Mouse (Mus musculus): Measurements from ENCODE around the gene Vps72.
A peak's percentile ranks its signal among the peaks of the same experiment; 100 is the strongest.
"Not testable (repeated sequence)": the region's sequence is repeated elsewhere in the genome, so short reads cannot be mapped to it uniquely, and the experiment has no call there.

Gene Vps72

DNA sequence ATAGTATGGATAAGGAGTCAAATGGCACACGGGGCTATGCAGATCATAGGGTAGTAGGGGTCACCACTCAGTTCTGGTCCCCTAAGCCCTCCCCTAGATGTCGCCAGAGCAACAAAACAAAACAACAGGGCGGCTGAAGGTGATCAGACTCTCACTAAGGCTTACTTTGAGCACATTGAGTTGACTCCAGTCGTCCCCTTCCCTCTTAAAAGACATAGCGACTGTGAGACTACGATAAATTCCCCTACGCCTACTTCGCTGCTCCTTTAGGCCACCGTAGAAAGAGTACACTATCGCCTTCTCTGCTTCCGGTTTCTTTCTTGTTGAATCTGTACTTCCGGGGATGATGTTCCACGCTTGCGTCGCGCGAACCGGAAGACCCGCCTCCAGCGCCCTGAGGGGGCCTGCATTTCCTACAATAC, 22.9 kb downstream of the Vps72 start, which contains the start of the genes Scnm1 and Lysmd1:
Gene Scnm1, minus strand, starts transcription at position 332 of the 422 bp plus-strand sequence.
Gene Lysmd1, plus strand, starts transcription at position 409 of the 422 bp plus-strand sequence.
- peak; percentile 39 for DNase-seq (ENCODE audit: low spot score)

DNA sequence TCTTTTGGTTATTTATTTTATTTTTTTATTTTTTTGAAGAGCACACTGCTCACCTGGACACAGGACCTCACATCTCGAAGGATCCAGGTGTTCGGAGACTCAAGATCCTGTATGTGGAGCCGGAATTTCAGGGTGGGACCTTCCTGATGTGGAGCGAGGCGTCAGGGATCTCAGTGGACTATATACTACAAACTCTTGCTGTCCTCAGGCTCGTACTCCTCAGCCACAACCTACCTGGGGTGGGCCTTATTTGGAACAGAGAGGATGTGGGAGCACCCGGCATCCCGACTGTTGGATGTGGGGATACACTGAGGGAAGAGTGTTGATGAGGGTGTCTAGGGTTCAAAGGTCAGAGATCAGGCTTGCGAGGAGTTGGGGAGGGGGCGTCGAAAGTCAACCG, 23.3 kb downstream of the Vps72 start:
- DNase-seq (ENCODE audit: low spot score): not testable (repeated sequence)

DNA sequence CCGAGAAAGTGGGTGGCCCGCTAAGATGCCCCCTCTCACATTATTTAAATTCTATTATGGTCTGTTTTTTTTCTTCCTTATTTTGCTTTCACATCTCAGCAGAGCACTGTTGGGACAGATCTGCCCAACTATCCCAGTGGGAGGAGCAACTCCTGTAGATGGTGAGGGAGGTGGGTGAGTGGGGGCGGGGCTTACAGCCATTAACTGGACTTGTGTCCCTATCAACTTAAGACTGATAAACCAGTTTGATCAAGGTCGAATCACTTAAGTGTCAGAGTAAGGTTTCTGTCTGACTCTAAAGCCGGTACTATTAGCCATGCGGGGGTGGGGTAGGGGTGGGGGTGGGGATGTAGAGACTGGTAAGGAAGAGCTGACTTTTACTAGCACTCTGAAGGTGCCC, 24.2 kb downstream of the Vps72 start:
- DNase-seq (ENCODE audit: low spot score): no peak

DNA sequence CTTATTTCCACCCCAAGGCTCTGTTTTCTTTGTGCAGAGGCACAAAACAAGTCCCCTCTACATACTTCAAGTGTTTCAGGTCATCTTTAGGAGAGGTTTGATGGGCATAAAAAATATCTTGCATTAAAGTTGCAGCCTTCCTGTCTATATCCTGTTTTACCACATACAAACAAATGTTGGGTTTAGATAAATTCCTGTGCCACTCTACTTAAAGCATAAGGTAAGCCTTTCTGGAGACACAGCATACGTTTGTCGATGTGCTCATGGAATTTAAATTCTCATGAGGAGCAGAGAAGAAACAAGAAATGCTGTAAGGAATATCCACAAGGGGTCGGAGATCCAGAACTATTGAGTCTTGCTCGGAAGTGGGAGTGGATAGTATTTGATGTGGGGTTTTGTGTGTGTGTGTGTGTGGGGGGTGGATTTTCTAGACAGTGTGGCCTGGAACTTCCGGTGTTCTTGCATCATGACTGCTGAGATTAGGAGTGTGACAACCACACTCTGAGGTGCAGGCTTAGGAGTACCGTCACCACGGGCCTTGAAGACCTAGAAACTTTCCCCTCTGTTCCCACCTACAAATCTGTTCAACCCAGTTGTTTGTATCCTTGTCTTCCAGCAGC, 24.7 kb downstream of the Vps72 start:
- DNase-seq (ENCODE audit: low spot score): no peak

DNA sequence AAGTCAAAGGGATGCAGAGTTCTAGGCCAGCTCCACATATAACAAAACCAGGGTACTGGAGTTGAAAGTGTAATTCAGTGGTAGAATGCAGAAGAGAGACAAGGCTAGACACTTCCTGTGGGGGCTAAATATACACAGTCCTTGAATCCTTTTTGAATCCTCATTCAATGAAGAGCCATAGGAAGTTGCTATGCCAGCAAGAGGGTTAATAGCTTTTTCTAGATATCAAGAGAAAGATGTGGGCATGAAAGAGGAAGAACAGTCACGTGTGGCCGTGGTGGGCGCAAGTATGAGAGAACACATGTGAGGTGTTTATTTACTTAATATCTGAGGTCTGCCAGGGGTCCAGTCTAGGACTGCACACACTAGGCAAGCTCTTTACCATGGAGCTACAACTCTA, 25.5 kb downstream of the Vps72 start:
- no peak for DNase-seq (ENCODE audit: low spot score)

DNA sequence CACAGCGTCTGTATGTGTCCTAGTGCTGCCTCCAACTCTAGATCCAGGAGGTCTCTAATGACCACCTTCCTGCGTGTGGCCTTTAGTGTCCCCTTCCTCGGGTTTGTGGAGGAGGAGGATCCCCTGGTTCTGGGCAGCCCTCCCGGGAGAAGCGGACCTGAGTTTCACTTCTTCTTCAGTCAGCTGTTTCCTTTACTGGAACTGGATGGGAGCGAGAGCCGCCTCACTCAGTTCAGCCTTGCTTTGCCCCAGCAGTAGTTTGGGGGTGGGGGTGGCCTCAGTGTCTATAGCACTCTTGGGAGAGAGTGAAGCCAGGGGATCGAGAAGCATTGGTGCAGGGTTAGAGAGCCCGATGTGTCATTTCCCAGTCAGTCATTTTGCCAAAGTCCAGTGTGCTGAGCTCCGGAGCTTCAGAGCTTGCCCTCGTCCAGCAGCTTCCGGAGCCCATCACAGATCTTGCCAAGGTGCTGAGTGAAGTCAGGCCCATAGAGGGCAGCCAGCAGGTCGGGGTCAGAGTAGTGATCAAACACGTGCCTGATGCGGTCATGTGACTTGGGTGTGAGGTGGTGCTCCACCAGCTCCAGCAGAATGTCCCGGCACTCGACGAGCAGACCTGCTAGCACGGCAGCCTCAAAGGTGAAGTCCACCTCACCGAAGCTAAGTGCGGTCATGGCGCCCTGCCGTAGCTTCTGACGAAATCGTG, 28.9 kb downstream of the Vps72 start:
- DNase-seq (ENCODE audit: low spot score): no peak

DNA sequence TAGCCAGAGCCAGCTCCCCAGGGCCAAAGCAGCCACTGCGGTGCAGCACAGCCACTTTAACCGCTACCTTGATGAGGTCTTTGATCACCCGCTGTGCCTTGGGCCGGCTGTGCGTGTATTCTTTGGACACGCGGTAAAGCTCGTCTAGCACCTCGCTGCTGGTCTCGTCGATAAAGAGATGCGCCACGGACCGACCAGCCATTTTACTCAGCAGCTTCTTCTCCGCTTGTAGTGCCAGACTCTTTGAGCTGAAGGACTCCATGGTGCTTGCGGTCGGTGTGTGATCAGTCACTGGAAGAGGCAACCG, 29.4 kb downstream of the Vps72 start:
- DNase-seq (ENCODE audit: low spot score): no peak

DNA sequence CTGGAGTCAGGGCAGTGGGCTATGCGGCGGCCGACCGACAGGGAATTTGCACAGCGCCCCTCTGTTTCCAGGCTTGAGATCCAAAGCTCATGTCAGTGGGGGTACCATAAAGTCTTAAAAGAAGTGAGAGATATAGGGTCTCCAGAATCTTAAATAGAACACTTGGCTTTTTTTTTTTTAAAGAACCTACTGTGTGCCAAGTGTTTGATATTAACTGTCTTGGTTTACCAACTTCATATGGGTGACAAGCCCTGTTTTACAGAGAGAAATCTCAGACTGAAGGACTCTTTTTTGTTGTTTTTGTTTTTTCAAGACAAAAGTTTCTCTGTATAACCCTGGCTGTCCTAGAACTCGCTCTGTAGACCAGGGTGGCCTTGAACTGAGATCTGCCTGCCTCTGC, 30.0 kb downstream of the Vps72 start:
- no peak for DNase-seq (ENCODE audit: low spot score)

DNA sequence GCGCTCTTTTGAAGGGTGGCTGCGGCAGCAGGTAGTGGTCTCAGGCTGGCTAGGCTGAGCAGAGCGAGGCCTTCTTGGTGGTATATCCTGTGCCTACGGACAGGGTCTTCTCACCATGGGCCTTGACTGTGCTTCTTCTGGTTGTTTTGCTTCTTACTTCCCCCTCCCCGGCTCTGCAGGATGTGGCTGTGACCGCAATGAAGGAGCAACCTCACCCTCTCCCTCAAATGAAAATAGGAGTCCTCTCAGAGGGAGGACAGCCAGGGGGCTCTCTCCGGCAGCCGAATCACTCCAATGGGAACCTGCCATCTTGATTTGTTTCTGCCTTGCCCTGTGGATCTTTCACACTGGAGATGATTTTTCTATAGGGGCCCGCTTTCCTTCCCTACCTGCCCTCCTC, 30.7 kb downstream of the Vps72 start:
- DNase-seq (ENCODE audit: low spot score): no peak

DNA sequence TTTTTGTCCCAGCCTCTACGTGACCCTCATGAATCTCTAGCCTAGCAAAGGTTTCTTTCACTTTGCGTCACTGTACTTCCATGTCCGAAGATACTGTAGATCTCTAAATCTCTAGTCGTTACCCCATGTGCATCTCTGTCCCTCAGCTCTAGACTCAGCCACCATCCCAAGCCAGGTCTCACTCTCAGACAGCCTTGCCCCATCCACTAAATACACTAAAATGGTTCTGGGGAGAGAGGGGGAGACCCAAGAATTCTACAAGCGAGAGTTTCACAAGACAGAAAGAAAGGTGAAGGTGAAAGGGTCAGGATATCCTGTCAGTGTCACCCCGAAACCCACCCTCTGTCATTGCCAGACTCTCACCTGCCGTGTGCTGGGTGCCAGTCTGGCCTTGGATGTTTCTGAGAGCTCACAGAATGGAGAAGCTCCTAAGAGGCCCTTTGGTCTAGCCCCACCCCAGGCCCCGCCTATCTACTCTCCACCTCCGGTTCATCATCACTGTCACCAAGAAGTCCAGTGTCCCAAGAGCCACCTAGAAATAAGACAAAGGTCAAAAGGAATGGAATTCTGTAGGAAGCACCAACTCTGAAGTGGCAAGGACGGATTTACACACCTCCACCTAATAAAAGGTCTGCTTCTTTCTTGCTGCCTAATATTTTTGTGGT, 31.3 kb downstream of the Vps72 start, which contains the start of gene Tnfaip8l2:
Gene Tnfaip8l2, minus strand, starts transcription at position 409 of the 665 bp plus-strand sequence.
- DNase-seq (ENCODE audit: low spot score): no peak

DNA sequence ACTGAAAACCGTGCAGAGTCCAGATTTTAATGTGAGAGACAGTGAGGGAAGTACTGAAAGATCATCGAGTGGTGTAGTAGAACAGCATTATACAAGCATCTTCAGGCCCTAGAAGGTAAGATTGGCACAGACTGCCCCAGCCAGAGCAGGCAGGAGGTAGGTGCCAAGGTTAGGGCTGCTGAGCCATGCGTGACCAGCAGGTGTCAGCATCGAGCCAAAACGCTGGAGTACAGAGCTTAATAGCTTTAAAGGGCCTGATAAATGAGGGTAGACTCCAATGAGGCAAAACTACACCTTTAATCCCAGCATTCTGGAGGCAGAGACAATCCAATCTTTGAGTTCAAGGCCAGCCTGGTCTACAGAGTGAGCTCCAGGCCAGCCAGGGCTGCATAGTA, 31.8 kb downstream of the Vps72 start:
- peak; percentile 78 for DNase-seq (ENCODE audit: low spot score)

DNA sequence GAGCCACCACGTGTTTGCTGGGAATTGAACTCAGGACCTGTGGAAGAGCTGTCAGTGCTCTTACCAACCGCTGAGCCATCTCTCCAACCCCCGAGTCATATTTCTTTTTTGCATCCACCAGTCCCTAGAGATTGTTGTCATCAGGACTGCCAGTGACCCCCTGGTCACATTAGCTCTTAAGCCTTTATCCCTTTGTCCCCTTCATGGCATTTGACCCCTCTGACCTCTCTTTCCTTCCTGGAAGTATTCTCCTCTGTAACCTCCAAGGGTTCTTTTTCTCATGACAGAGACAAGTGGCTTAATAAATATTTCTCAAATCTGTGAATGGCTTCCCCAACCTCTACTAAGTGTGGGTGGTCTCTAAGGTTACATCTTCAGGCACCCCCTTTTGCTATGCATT, 37.1 kb downstream of the Vps72 start:
- DNase-seq (ENCODE audit: low spot score): no peak

DNA sequence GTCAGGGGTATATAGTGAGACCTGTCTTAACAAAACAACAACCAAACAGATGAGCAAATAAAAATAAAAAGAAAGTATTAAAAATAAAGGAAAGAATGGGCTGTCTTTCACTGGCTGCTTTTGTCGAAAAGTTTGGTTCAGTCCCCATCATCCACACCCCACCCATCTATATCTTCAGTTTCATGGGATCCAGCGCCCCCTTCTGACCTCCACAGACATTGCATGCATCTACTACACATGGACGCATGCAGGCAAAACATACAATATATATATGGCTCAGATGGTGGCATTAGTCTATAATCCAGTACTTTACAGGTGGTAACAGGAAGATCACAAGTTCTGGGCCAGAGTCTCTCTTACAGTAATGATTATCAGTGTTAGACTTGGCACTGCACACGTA, 43.1 kb downstream of the Vps72 start:
- DNase-seq (ENCODE audit: low spot score): no peak

DNA sequence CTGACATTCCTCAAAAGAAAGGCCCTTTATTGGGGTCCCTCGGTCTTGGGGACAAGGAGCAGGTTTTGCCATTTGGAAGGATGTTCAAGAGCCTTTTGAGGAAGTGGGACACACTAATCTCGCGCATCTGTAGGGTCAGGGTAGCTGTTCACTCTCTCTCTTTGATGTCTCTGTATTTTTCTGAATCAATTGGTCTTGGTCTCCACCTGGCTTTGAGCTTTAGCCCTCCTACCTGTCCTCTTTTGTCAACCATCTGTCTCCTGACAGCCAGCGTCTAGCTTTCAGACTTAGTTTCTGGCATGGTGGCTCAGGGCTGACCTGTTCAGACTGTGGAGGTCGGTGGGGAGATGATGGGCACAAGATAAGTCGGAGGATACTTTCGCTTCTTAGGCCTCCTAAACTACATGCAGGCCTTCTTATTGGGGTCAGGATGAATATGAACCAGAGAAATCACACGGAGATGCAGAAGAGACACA, 48.7 kb downstream of the Vps72 start:
- DNase-seq (ENCODE audit: low spot score): no peak

DNA sequence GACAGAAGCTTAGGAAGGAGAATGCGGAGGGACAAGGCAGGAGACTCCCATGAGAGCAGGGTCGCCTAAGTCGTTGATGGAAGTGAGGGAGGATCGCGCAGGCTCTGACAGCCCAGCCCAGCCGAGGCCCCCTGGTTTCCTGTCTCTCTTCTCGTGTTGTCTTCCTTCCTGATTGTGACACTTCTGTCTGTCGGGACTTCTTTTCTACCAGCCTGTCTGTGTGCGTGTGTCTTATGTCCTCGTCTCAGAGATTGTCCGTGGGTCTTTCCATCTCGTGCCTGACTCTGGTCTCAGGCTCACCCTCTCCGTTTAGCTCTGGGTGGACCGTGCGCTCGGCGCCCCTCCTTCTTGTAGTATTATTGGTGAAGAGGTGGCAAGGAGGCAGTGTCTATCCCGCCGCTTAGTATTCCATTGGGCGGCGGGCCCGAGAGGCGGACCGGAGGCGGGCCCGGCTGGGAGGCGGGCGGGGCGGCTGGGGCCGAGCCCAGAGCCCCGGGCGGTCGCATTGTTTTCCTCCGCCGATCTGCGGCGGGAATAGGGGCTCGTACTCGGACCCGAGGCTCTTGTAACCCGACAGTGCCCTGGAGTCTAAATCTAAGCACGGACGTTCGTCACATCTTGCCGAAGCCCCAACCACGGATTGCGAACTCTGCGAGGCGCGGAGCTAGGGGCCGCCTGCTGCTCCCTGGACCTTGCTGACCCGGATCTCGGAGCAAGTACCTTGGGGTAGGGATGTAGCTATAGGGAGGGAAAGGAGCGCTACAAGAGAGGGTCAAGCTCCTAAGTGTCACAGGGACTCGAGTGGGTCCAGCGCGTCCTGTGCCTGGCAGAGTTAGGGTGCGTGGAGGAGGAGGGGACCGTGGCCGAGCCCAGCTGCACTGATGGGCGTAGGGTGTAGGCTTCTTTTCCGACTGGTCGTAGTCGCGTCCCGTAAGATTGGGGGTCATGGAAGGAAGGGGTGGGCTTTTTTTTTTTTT, 49.5 kb downstream of the Vps72 start, which contains the start of gene Sema6c:
Gene Sema6c, plus strand, starts transcription at position 471 of the 977 bp plus-strand sequence.
- DNase-seq (ENCODE audit: low spot score): peak; percentile 67

DNA sequence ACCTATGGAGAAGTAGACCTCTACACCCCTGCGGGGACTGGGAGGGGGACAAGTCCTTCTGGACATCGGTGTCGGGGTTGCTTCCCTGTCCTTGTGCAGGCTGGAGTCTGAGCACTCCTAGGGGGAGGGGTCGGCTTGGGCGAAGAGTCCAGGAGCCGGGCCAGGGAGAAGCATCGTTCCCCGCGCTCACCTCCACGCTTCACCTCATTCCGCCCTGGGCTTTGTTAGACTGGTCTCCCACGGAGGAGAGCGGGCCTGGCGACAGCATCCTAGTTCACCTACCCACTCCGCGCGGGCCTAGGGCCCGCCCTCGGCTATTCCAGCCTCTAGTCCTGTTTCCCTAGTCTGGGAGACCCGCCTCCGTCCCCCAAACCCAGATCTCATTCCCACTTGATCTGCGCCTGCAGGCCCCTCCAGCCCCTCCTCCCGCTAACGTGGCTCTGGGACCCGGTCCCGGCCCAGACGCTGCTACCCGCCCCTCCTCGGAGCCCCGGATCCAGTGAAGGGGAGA, 50.3 kb downstream of the Vps72 start:
- no peak for DNase-seq (ENCODE audit: low spot score)

DNA sequence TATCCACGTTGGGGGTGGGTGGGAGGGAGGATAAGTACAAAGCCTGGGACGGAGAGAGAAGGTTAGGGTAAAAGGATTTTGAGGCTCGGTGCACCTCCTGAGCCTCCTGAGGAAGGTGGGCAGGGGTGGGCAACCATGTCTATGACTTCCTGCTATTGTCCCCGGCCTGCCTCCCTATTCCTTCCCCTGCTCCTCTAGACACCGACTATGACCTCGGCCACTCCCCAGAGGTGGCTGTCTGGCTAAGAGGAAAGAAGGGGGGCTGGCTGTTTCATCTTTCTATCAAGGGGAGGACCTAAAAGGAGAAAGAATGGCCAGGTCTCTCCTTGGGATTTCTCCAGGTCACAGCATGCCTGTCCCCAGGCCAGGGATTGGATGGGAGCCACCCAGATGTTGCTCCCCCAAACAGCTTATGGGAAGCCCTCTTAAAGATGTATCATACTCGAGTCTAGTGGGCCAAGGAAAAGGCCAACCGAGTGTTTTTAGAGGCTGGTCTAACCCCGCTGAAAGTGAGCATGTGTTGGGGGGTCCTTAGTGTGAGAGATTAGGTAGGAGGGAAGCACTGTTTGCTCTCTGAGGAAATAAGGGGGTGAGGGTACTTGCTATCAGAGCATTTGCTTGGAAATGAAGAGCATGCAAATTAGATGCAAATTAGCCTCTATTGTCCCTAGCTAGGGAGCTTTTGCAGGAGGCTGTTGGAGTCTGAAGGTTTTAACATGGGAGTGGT, 51.0 kb downstream of the Vps72 start:
- no peak for DNase-seq (ENCODE audit: low spot score)

DNA sequence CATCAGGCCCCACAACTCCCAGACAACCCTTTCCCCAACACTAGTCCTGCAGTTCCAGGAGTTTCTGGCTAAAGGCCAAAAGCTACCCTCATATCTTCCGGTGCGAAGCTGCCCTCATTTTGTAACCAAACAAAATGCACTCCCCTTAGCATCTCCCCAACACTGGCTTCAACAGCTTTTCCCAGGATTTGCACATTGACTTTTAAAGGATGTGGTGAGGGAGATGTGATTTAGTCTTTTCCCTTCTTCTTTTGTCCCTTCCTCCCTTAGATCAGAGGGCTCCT, 51.5 kb downstream of the Vps72 start:
- DNase-seq (ENCODE audit: low spot score): no peak

DNA sequence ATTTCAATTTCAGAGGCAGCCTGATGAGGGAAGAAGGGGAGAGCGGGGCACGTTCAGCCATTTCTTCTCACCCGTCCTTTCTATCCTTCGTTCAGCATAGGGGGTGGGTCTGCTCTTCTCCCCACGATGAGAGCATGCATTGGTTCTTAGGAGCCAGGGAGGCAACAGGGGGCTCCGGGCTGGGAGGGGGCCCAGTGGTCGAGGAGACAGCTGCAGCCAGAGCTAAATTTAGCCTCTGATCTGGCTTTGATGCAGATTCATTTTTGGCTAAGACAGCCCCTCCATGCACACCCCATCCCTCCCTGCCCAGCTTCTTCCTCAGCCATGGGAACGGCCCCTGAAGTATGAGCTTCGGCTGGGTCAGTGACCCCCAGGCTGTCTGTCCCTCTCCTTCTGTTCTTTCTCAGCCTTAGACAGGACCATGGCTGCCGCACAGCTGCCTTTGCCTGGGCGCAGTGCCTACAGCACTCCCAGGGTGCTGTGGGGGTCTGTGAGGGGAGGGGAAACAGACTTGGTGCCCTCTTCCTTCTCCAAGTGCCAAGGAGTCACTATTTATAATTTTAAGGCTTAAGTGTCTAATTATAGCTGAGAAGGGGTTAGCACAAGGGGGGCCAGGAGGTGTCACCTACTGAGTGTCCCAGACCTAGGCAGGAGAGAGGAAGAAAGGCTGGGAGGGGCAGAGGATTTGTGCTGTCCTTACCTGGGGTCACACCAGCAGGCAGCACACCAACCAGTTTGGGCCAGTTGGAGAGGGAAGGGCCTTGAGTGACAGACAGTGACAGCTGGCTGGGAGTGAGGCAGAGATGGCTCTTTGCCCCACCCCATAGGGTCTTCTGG, 52.8 kb downstream of the Vps72 start:
- DNase-seq (ENCODE audit: low spot score): no peak

DNA sequence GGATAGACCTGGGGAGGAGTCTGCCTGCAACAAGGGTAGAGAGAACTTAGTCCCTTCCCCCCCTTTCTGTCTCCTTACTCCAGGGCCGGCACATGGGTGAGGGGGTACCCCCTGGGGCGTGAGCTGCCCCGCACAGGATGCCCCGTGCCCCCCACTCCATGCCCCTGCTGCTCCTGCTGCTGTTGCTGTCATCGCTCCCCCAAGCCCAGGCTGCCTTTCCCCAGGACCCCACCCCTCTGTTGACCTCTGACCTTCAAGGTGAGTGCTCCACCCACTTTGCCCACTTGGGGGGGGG, 53.4 kb downstream of the Vps72 start:
- DNase-seq (ENCODE audit: low spot score): no peak

DNA sequence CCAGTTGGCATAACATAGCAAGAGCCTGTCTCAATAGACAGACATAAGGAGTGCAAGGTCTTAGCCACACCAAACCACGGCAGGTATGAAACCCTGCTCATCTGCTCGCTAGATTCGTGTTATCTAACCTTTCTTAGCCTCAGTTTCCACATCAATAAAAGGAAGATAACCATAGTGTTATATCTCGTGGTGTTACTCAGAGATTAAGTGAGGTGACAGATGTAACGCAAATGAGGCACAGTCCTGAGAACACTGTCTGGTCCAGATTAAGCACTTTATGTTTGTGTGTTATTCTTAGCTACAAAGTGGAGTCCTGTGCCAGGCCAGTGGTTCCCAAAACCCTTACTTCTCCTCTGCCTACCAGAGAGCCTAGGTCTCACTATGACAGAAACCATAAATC, 54.0 kb downstream of the Vps72 start:
- DNase-seq (ENCODE audit: low spot score): no peak
